Mouse (Mus musculus): ENCODE measurements at regions not wholly inside any gene's neighbourhood (a gene's known extent, or its start where the extent isn't known, plus 50 kb on each side); places are given as distances from the start of the nearest gene placed in this dataset.

- TF ChIP-seq ZC3H11A (IDR thresholded peaks at IDR 0.05; ENCODE audit: borderline replicate concordance, low read depth, low read length) = no peak
- no peak for TF ChIP-seq HCFC1 (IDR thresholded peaks at IDR 0.05; ENCODE audit: borderline replicate concordance, insufficient read depth, low read length)
- TF ChIP-seq CHD2 (IDR thresholded peaks at IDR 0.05; ENCODE audit: low read depth, low read length) = no peak
Observed at GRCm38 (mm10) chr12:106592686-106593085, 582.7 kb downstream of the Vrk1 start.

Measured in ES-E14 (cell line).